Comparison of ENCODE assay signal across 32 mouse cellular contexts in genomic region chr14:103747345-103747744, GRCm38 (mm10).
DNase-seq lines count a peak whose midpoint lies in the region; ATAC-seq and TF ChIP-seq lines count a peak whose summit lies in the region.
"Had no signal": no experiment of that assay in that cellular context is flagged by ENCODE, and none has a peak within 500 bp of the region (broad histone marks: within the 10 kb centered on the region; RNA-seq: fewer than 3 reads in every experiment).

No protein-coding gene starts in this region.

- no peak for DNase-seq in kidney, postnatal 36 days
- DNase-seq in stomach, postnatal 0 days (ENCODE audit: low spot score), result no peak
- peak; percentile 8 for DNase-seq in retina, postnatal 7 days (ENCODE audit: low read depth, low spot score)
- no peak for DNase-seq in right cerebral cortex, adult 2 months (ENCODE audit: low spot score in 2 of 2)
- DNase-seq: adrenal gland, postnatal 25 days; cerebellum, adult 2 months; cerebellum, postnatal 14 days; gastrocnemius, adult 2 months; gastrocnemius, postnatal 36 days; heart, adult 18-20 months; heart, postnatal 4 days; kidney, postnatal 25 days; left cerebral cortex, postnatal 4 days; liver; lung, adult 2 months; lung, postnatal 14 days; right cerebral cortex, postnatal 4 days had no signal

- WGBS in kidney, embryonic 15.5 days, result 51% methylated on average over 6 of the region's 6 CpGs
- WGBS in stomach, embryonic 14.5 days, result 44% methylated on average over 6 of the region's 6 CpGs
- 43% methylated on average over 6 of the region's 6 CpGs for WGBS in stomach, postnatal 0 days
- 47% methylated on average over 6 of the region's 6 CpGs for WGBS in midbrain, embryonic 15.5 days
- 58% methylated on average over 6 of the region's 6 CpGs for WGBS in hindbrain, embryonic 12.5 days

- H3K4me2 ChIP-seq in kidney, embryonic 15.5 days, result no peak overlapping the region
- H3K4me2 ChIP-seq in stomach, embryonic 14.5 days (replicated peaks; ENCODE audit: low read depth, low read length), result no peak overlapping the region
- no peak overlapping the region for H3K4me2 ChIP-seq in stomach, postnatal 0 days (replicated peaks; ENCODE audit: low read depth)
- H3K4me2 ChIP-seq in midbrain, embryonic 15.5 days, result no peak overlapping the region
- no peak overlapping the region for H3K4me2 ChIP-seq in hindbrain, embryonic 12.5 days (replicated peaks)
- H3K4me2 ChIP-seq: embryonic facial prominence, embryonic 12.5 days; forebrain, embryonic 15.5 days; heart, embryonic 11.5 days; hindbrain, embryonic 14.5 days; neural tube, embryonic 13.5 days had no signal

- H3K9ac ChIP-seq in kidney, embryonic 15.5 days, result no peak overlapping the region
- no peak overlapping the region for H3K9ac ChIP-seq in stomach, embryonic 14.5 days (replicated peaks; ENCODE audit: low read depth, low read length)
- H3K9ac ChIP-seq in stomach, postnatal 0 days (ENCODE audit: low read length), result no peak overlapping the region
- no peak overlapping the region for H3K9ac ChIP-seq in midbrain, embryonic 15.5 days
- H3K9ac ChIP-seq in hindbrain, embryonic 12.5 days, result no peak overlapping the region
- H3K9ac ChIP-seq: embryonic facial prominence, embryonic 12.5 days; forebrain, embryonic 15.5 days; hindbrain, embryonic 14.5 days; liver, embryonic 14.5 days; neural tube, embryonic 13.5 days had no signal

- no peaks in the 10 kb centered on the region for H3K4me1 ChIP-seq in kidney, embryonic 15.5 days
- H3K4me1 ChIP-seq in stomach, embryonic 14.5 days (ENCODE audit: control insufficient read depth, insufficient read depth, low read length), result no peaks in the 10 kb centered on the region
- H3K4me1 ChIP-seq in stomach, postnatal 0 days (replicated peaks; ENCODE audit: control insufficient read depth, insufficient read depth), result no peaks in the 10 kb centered on the region
- no peaks in the 10 kb centered on the region for H3K4me1 ChIP-seq in midbrain, embryonic 15.5 days
- H3K4me1 ChIP-seq in hindbrain, embryonic 12.5 days, result no peaks in the 10 kb centered on the region; the same call in 1 of the 2 replicates
- H3K4me1 ChIP-seq: forebrain, embryonic 15.5 days; neural tube, embryonic 13.5 days had no signal

- no peaks in the 10 kb centered on the region for H3K36me3 ChIP-seq in kidney, embryonic 15.5 days
- no peaks in the 10 kb centered on the region for H3K36me3 ChIP-seq in stomach, embryonic 14.5 days (ENCODE audit: control insufficient read depth, insufficient read depth, low read length)
- no peaks in the 10 kb centered on the region for H3K36me3 ChIP-seq in stomach, postnatal 0 days (ENCODE audit: control insufficient read depth, insufficient read depth, low read length)
- H3K36me3 ChIP-seq in midbrain, embryonic 15.5 days (replicated peaks), result no peaks in the 10 kb centered on the region
- H3K36me3 ChIP-seq in hindbrain, embryonic 12.5 days, result no peaks in the 10 kb centered on the region
- H3K36me3 ChIP-seq: embryonic facial prominence, embryonic 12.5 days; forebrain, embryonic 10.5 days; forebrain, embryonic 15.5 days; neural tube, embryonic 13.5 days had no signal

- H3K4me3 ChIP-seq in kidney, embryonic 15.5 days (replicated peaks), result no peak overlapping the region
- no peak overlapping the region for H3K4me3 ChIP-seq in stomach, embryonic 14.5 days (ENCODE audit: low read depth, low read length)
- no peak overlapping the region for H3K4me3 ChIP-seq in stomach, postnatal 0 days (ENCODE audit: low read depth, low read length)
- H3K4me3 ChIP-seq in midbrain, embryonic 15.5 days, result no peak overlapping the region
- no peak overlapping the region for H3K4me3 ChIP-seq in hindbrain, embryonic 12.5 days
- H3K4me3 ChIP-seq: embryonic facial prominence, embryonic 12.5 days; forebrain, embryonic 10.5 days; forebrain, embryonic 15.5 days; gastrocnemius, adult 2 months; layer of hippocampus, adult 2 months; left cerebral cortex, adult 2 months; neural tube, embryonic 13.5 days had no signal

- no peak overlapping the region for H3K27ac ChIP-seq in kidney, embryonic 15.5 days
- H3K27ac ChIP-seq in stomach, embryonic 14.5 days (ENCODE audit: low read length), result no peak overlapping the region
- H3K27ac ChIP-seq in stomach, postnatal 0 days (replicated peaks), result no peak overlapping the region
- no peak overlapping the region for H3K27ac ChIP-seq in midbrain, embryonic 15.5 days
- no peak overlapping the region for H3K27ac ChIP-seq in hindbrain, embryonic 12.5 days
- H3K27ac ChIP-seq: embryonic facial prominence, embryonic 12.5 days; forebrain, embryonic 10.5 days; forebrain, embryonic 15.5 days; gastrocnemius, adult 2 months; hindbrain, embryonic 14.5 days; layer of hippocampus, adult 2 months; left cerebral cortex, adult 2 months; liver, embryonic 14.5 days; neural tube, embryonic 13.5 days had no signal

- ATAC-seq in kidney, embryonic 15.5 days (replicated peaks; ENCODE audit: low FRiP score), result 0 out of 2 replicates have a peak, but pooled peaks have one; percentile 43
- ATAC-seq in stomach, embryonic 14.5 days (ENCODE audit: insufficient number of reproducible peaks, insufficient read depth, low FRiP score, low read depth), result peak; percentile 49; the same call in 1 of the 2 replicates
- ATAC-seq in stomach, postnatal 0 days (ENCODE audit: low FRiP score, low TSS enrichment), result no peak
- 0 out of 2 replicates have a peak, but pooled peaks have one; percentile 39 for ATAC-seq in midbrain, embryonic 15.5 days (replicated peaks)
- ATAC-seq in hindbrain, embryonic 12.5 days (ENCODE audit: low FRiP score), result no peak
- ATAC-seq: forebrain, embryonic 15.5 days; intestine, postnatal 0 days; Patski had no signal

- TF ChIP-seq CTCF in stomach, postnatal 0 days (IDR thresholded peaks at IDR 0.05; ENCODE audit: low read depth), result no peak

- no peaks in the 10 kb centered on the region for H3K9me3 ChIP-seq in kidney, embryonic 15.5 days (replicated peaks)
- H3K9me3 ChIP-seq in stomach, embryonic 14.5 days (ENCODE audit: control insufficient read depth, low read depth, low read length), result no peaks in the 10 kb centered on the region
- no peaks in the 10 kb centered on the region for H3K9me3 ChIP-seq in stomach, postnatal 0 days (ENCODE audit: control insufficient read depth, low read length)
- H3K9me3 ChIP-seq in midbrain, embryonic 15.5 days, result no peaks in the 10 kb centered on the region
- H3K9me3 ChIP-seq in hindbrain, embryonic 12.5 days (replicated peaks), result no peaks in the 10 kb centered on the region
- H3K9me3 ChIP-seq: embryonic facial prominence, embryonic 12.5 days; forebrain, embryonic 10.5 days; forebrain, embryonic 15.5 days; neural tube, embryonic 13.5 days had no signal

- H3K27me3 ChIP-seq in kidney, embryonic 15.5 days, result no peaks in the 10 kb centered on the region
- H3K27me3 ChIP-seq in stomach, embryonic 14.5 days (ENCODE audit: control insufficient read depth, insufficient read depth, low read length), result no peaks in the 10 kb centered on the region
- no peaks in the 10 kb centered on the region for H3K27me3 ChIP-seq in stomach, postnatal 0 days (ENCODE audit: control insufficient read depth, insufficient read depth, low read length)
- no peaks in the 10 kb centered on the region for H3K27me3 ChIP-seq in midbrain, embryonic 15.5 days (replicated peaks)
- no peaks in the 10 kb centered on the region for H3K27me3 ChIP-seq in hindbrain, embryonic 12.5 days
- H3K27me3 ChIP-seq: embryonic facial prominence, embryonic 12.5 days; forebrain, embryonic 15.5 days; neural tube, embryonic 13.5 days had no signal

- no peak for TF ChIP-seq EP300 in stomach, postnatal 0 days (optimal IDR thresholded peaks at IDR 0.05)

Comparison
In these comparisons a context has a peak if more than half of its experiments do, and no peak if none do; other contexts are left out.
1. ATAC-seq: peak in kidney, embryonic 15.5 days (single experiment), stomach, embryonic 14.5 days (single experiment) and midbrain, embryonic 15.5 days (single experiment); none in stomach, postnatal 0 days (single experiment) and hindbrain, embryonic 12.5 days (single experiment).